Mouse (Mus musculus): ENCODE measurements around the gene Itprip. TPM values are rescaled to one million over a fixed set of nuclear protein-coding genes. Genes with fewer than 3 reads are reported as not detected.

Gene Itprip
- polyA plus RNA-seq, 1 experiment, result 0.18 TPM

DNA sequence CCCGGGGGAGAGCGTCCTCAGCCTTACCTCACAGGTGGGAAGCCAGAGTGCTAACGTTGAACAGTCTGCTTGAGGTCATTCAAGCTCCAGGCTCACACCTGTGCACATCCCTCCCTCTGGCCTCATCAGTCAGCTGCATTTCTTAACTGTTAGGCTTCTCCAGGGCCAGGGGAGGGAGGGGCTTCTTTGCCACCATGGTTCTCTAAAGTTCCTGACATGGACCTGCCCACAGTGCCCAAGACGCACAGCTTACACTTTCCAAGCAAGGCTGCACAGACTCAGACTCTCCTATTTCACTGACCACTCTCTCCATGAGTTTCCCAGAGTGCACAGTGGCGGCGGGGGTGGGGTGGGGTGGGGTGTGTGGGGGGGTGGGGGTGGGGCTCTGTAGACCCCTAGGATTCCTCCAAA lies 10.1 kb downstream of the Itprip start:
- peak overlapping the region; percentile 16 for H3K4me3 ChIP-seq (replicated peaks)
- peaks cover 58% of the 10 kb centered on the region for H3K4me1 ChIP-seq (ENCODE audit: control insufficient read depth)
- H3K27me3 ChIP-seq (ENCODE audit: control insufficient read depth), result no peaks in the 10 kb centered on the region
- H3K36me3 ChIP-seq (ENCODE audit: control insufficient read depth), result peaks cover 26% of the 10 kb centered on the region
- no peaks in the 10 kb centered on the region for H3K9me3 ChIP-seq (ENCODE audit: control insufficient read depth, low read length)
- no peak for TF ChIP-seq TAL1 (IDR thresholded peaks at IDR 0.05; ENCODE audit: low read length)
- no peak for TF ChIP-seq GATA1 (IDR thresholded peaks at IDR 0.05; ENCODE audit: low read length)

DNA sequence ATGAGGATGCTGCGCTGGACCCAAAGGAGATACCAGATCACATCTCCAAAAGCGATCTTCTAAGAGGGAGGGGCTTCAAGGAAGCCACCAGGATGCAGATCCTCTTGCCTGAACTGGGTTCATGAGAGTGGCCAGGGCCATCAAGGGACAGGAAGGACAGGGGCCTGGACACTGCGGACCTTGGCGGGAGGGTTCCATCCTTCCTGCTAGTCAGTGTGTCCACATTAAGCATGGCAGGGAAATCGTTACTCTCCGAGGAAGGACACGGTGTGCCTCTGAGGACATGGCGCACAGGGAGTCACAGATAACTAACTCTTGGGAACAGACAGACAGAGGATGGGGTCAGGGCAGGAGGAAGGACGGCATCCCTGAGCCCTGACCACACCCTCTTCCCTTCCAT lies 11.5 kb downstream of the Itprip start:
- TF ChIP-seq GATA1 (IDR thresholded peaks at IDR 0.05; ENCODE audit: low read length) (no peak), TAL1 (IDR thresholded peaks at IDR 0.05; ENCODE audit: low read length) (no peak)
- Histone ChIP-seq H3K27me3 (ENCODE audit: control insufficient read depth) (no peaks in the 10 kb centered on the region), H3K4me3 (replicated peaks) (no peak overlapping the region), H3K4me1 (ENCODE audit: control insufficient read depth) (peaks cover 58% of the 10 kb centered on the region), H3K36me3 (ENCODE audit: control insufficient read depth) (peaks cover 22% of the 10 kb centered on the region), H3K9me3 (ENCODE audit: control insufficient read depth, low read length) (no peaks in the 10 kb centered on the region)

DNA sequence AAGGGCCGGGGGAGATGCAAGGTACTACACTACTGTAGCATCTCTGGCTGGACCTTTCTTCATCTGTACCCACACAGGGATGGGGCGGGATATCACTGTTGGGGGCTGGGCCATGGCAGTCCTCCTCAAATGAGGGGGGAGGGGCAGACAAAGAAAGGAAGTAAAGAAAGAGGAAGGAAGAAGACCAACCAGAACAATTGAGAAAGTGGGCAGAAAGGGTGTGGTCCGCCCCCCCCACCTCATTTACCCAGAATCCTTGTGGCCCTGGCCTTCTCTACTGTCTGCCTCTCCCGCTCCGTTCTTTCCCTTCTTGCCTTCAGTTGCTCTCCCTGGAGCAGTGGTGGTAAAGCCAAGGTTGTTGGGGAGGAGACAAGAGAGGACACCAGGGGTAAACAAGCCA lies 13.5 kb downstream of the Itprip start:
- TF ChIP-seq GATA1 (IDR thresholded peaks at IDR 0.05; ENCODE audit: low read length), result no peak
- TF ChIP-seq TAL1 (IDR thresholded peaks at IDR 0.05; ENCODE audit: low read length), result no peak
- Histone ChIP-seq H3K27me3 (ENCODE audit: control insufficient read depth) (no peaks in the 10 kb centered on the region), H3K4me3 (replicated peaks) (no peak overlapping the region), H3K4me1 (ENCODE audit: control insufficient read depth) (peaks cover 51% of the 10 kb centered on the region), H3K36me3 (ENCODE audit: control insufficient read depth) (peaks cover 12% of the 10 kb centered on the region), H3K9me3 (ENCODE audit: control insufficient read depth, low read length) (no peaks in the 10 kb centered on the region)

DNA sequence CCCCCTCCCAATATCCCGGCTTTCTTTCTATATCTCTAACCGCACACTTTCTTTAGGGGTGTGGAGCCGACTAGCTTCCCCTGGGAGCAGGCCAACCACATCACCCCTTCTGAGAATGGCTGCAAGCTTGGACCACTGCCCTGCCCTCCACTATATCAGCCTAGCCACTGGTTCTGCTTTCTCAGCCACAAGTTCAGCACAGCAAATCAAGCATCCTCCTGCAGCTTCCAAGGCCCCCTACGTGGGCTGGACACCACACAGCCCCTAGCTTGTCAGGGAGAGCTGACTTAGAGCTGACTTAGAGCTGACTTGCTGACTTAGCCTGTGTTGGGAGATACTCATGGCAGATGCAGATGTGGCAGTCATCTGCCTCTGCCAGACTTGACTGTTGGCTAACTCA lies 14.0 kb downstream of the Itprip start:
- Histone ChIP-seq H3K27me3 (ENCODE audit: control insufficient read depth) (no peaks in the 10 kb centered on the region), H3K36me3 (ENCODE audit: control insufficient read depth) (peaks cover 14% of the 10 kb centered on the region), H3K4me1 (ENCODE audit: control insufficient read depth) (peaks cover 50% of the 10 kb centered on the region), H3K4me3 (replicated peaks) (no peak overlapping the region), H3K9me3 (ENCODE audit: control insufficient read depth, low read length) (no peaks in the 10 kb centered on the region)
- no peak for TF ChIP-seq GATA1 (IDR thresholded peaks at IDR 0.05; ENCODE audit: low read length)
- no peak for TF ChIP-seq TAL1 (IDR thresholded peaks at IDR 0.05; ENCODE audit: low read length)

DNA sequence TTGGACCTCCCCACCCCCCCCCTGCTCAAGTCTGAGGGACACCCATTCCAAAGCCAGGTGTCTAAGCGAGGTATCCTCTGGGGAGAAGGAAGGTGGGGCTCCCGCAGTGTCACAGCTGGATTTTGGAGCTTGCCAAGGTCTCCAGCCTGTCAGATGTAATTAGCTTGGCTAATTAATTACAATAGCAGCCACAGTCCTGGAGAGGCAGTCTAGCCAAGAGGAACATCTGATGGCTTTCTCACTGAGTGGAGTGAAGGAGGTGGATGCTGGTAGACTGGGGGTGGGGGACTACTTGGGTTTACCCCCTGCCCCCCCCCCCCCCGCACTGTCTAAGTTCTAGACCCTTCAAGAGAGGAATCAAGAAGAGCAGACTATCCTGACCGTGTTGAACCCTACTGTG lies 15.4 kb downstream of the Itprip start:
- Histone ChIP-seq H3K36me3 (ENCODE audit: control insufficient read depth) (peaks cover 15% of the 10 kb centered on the region), H3K4me1 (ENCODE audit: control insufficient read depth) (peaks cover 50% of the 10 kb centered on the region), H3K4me3 (replicated peaks) (no peak overlapping the region), H3K27me3 (ENCODE audit: control insufficient read depth) (no peaks in the 10 kb centered on the region), H3K9me3 (ENCODE audit: control insufficient read depth, low read length) (no peaks in the 10 kb centered on the region)
- no peak for TF ChIP-seq GATA1 (IDR thresholded peaks at IDR 0.05; ENCODE audit: low read length)
- no peak for TF ChIP-seq TAL1 (IDR thresholded peaks at IDR 0.05; ENCODE audit: low read length)

DNA sequence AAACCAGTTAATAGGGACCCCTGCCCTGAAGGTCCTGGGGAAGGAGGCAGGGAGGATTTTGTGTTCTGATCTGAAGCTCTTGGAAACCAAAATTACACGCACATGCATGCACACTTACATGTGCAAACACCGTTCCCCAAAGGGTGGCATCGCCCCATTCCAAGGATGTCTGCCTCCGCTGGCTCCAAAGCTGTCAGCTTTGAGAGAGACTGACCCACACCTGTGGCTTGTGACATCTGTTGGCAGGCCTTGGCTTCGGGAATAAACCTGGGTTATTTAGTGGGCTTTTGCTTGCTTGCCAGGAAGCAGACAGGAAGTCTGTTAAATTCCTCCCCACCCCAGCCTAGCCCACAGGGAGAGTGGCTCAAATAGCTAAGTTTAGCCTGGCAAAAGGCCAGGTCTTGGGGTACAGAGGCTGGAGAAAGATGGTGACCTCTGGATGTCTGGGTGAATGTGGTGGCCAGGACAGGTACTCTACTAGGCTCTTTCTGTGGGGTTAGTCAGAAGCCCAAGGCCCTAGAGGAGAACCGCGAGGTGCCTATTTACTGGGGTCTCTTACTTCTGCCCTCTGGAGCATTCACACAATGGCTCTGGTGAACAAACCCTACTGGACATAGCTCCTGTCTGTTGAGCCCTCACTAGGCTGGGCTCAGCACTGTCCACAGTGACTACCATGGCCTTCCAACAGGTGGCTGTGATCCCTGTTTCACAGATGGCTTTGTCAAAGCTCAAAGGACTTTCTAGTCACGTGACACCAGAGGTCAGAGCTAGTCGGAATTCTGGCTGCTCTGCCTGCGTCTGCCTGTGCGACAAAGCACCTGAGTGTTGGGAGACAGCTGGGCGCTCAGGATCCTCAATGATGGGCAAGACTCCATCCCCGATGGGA lies 16.5 kb downstream of the Itprip start:
- Histone ChIP-seq H3K9me3 (ENCODE audit: control insufficient read depth, low read length) (no peaks in the 10 kb centered on the region), H3K36me3 (ENCODE audit: control insufficient read depth) (peaks cover 19% of the 10 kb centered on the region), H3K4me1 (ENCODE audit: control insufficient read depth) (peaks cover 50% of the 10 kb centered on the region), H3K27me3 (ENCODE audit: control insufficient read depth) (no peaks in the 10 kb centered on the region), H3K4me3 (replicated peaks) (no peak overlapping the region)
- no peak for TF ChIP-seq TAL1 (IDR thresholded peaks at IDR 0.05; ENCODE audit: low read length)
- no peak for TF ChIP-seq GATA1 (IDR thresholded peaks at IDR 0.05; ENCODE audit: low read length)

DNA sequence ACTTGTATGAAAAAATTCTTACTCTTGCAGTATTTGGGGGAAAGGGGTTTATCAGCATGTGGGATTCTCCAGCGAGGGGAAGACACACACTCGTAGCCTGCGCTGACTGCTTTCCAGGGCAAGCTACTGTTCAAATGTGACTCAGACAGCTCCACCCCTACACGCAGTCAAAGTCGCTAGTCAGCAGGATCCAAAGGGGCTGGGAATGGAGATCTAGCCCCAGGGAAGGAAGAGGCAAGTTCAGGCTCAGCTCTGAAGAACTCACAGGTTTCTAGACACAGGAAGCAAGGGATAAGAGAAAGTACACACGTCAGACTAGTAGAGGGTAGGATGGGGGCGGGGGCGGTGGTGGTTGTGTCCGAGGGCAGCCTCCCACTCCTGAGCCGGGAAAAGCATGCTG lies 18.5 kb downstream of the Itprip start:
- Histone ChIP-seq H3K27me3 (ENCODE audit: control insufficient read depth) (no peaks in the 10 kb centered on the region), H3K4me3 (replicated peaks) (no peak overlapping the region), H3K4me1 (ENCODE audit: control insufficient read depth) (peaks cover 45% of the 10 kb centered on the region), H3K9me3 (ENCODE audit: control insufficient read depth, low read length) (no peaks in the 10 kb centered on the region), H3K36me3 (ENCODE audit: control insufficient read depth) (peaks cover 37% of the 10 kb centered on the region)
- no peak for TF ChIP-seq GATA1 (IDR thresholded peaks at IDR 0.05; ENCODE audit: low read length)
- no peak for TF ChIP-seq TAL1 (IDR thresholded peaks at IDR 0.05; ENCODE audit: low read length)

DNA sequence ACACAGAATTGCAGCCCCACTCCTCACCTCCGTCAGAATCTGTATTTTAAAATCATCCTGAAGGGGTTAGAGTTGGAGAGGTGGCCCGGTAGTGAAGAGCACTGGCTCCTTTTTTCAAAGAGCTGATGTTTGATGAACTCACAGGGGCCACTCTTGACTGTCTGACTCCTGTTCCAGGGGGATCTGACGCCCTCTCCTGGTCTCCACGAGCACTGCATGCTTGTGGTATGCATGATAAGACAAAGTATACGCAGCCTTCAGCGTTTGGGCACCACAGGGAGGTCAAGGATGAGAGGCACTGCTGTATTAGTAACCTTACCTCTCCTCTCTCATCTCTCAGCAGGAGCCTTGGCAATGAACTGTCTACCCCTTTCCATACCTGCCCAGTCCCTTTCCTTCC lies 19.1 kb downstream of the Itprip start:
- TF ChIP-seq GATA1 (IDR thresholded peaks at IDR 0.05; ENCODE audit: low read length) (no peak), TAL1 (IDR thresholded peaks at IDR 0.05; ENCODE audit: low read length) (no peak)
- Histone ChIP-seq H3K4me3 (replicated peaks) (no peak overlapping the region), H3K36me3 (ENCODE audit: control insufficient read depth) (peaks cover 39% of the 10 kb centered on the region), H3K27me3 (ENCODE audit: control insufficient read depth) (no peaks in the 10 kb centered on the region), H3K4me1 (ENCODE audit: control insufficient read depth) (peaks cover 40% of the 10 kb centered on the region), H3K9me3 (ENCODE audit: control insufficient read depth, low read length) (no peaks in the 10 kb centered on the region)

DNA sequence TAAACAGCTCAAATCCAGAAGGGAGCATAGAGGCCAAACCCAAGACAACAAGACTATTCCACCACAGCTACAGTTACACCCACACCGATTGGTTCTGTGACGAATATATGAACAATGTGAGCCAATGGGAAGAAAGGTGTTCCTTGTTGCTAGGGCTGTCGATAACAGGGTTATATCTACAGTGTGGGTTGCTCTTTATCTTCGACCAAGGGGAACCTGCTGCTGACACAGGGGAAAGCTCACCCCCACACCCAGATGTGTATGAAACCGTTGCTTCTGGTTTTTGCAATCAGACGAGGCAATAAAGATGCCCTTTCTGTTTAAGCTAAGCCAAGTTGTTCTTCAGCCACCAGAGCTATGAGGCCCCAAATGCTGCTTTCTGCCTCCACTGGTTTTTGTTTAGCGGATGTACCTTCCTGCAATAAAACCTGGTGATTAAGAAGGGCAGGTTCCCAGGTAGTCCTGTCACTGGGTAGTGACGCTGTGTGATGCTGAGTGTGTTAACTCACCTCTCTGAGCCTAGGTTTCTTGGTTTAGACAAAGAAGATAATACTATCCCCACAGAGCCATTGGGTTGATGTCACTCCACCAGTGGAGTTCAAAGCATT lies 20.5 kb downstream of the Itprip start:
- Histone ChIP-seq H3K9me3 (ENCODE audit: control insufficient read depth, low read length) (no peaks in the 10 kb centered on the region), H3K4me3 (replicated peaks) (no peak overlapping the region), H3K27me3 (ENCODE audit: control insufficient read depth) (no peaks in the 10 kb centered on the region), H3K36me3 (ENCODE audit: control insufficient read depth) (peaks cover 40% of the 10 kb centered on the region), H3K4me1 (ENCODE audit: control insufficient read depth) (peaks cover 38% of the 10 kb centered on the region)
- TF ChIP-seq GATA1 (IDR thresholded peaks at IDR 0.05; ENCODE audit: low read length) (no peak), TAL1 (IDR thresholded peaks at IDR 0.05; ENCODE audit: low read length) (no peak)
